Mouse (Mus musculus) kidney, postnatal 0 days (tissue): Measurements from ENCODE around the gene Ptgr1. TPM values are rescaled to one million over a fixed set of nuclear protein-coding genes. Genes with fewer than 3 reads are reported as not detected.

Experiments
- ATAC-seq: fragments of 200-750 bp; cut with Nextera tagmentation; replicated peaks from 2 replicates; pipeline ENCODE4 v1.8.0; 2017; ENCODE audit warnings: low read depth, moderate number of reproducible peaks, moderate TSS enrichment, moderate library complexity; ENCODE audit not compliant: low FRiP score
- DNase-seq: peaks from one replicate; pipeline ENCODE4 v3.0.0-alpha.2; 2016; ENCODE audit warnings: low spot score
- H3K27ac ChIP-seq: fragments of 300-500 bp; sonication (generic); 2 replicates; pipeline ENCODE4 v1.5.1; 2014; ENCODE audit warnings: mild to moderate bottlenecking
- H3K27me3 ChIP-seq: fragments of 300-500 bp; sonication (generic); 2 replicates; pipeline ENCODE4 v1.6.1; 2014; ENCODE audit warnings: low read length, mixed read lengths; ENCODE audit not compliant: insufficient read depth
- H3K36me3 ChIP-seq: fragments of 300-500 bp; sonication (generic); 2 replicates; pipeline ENCODE4 v1.6.1; 2014; ENCODE audit warnings: low read length, mixed read lengths; ENCODE audit not compliant: insufficient read depth
- H3K4me1 ChIP-seq: fragments of 300-500 bp; sonication (generic); replicated peaks from 2 replicates; pipeline ENCODE4 v1.6.1; 2014; ENCODE audit warnings: antibody characterized with exemption, low read length, mixed read lengths; ENCODE audit not compliant: insufficient read depth
- H3K4me2 ChIP-seq: fragments of 300-500 bp; sonication (generic); 2 replicates; pipeline ENCODE4 v1.6.1; 2014; ENCODE audit warnings: mild to moderate bottlenecking, low read length, moderate library complexity, mixed read lengths
- H3K4me3 ChIP-seq: fragments of 300-500 bp; sonication (generic); replicated peaks from 2 replicates; pipeline ENCODE4 v1.5.1; 2014; ENCODE audit warnings: low read depth, low read length
- H3K9ac ChIP-seq: fragments of 300-500 bp; sonication (generic); 2 replicates; pipeline ENCODE4 v1.6.1; 2014; ENCODE audit warnings: low read depth, low read length
- H3K9me3 ChIP-seq: fragments of 300-500 bp; sonication (generic); replicated peaks from 2 replicates; pipeline ENCODE4 v1.6.1; 2016; ENCODE audit warnings: low read length, inconsistent platforms, mixed read lengths
- CTCF ChIP-seq: IDR thresholded peaks from 2 replicates; pipeline ENCODE4 v1.5.1; 2016; ENCODE audit warnings: antibody characterized with exemption, low read depth, mild to moderate bottlenecking, moderate library complexity
- WGBS: fragments of 180-500 bp; shearing (Covaris S2); extraction: QIAGEN DNeasy Blood & Tissue Kit; methylation state at CpG from one replicate; pipeline ENCODE4 v1.1.7; 2014; 5-methylcytosine and 5-hydroxymethylcytosine counted together
- polyA plus RNA-seq: library from polyadenylated mRNA; unstranded; fragments of >200 nt; fragmentation: Nextera tagmentation; extraction: Ambion mirVana; gene quantifications from 2 replicates; pipeline ENCODE4 v1.2.1, GENCODE M21; 2015

Gene Ptgr1
- polyA plus RNA-seq, 1 experiment from 2014 or later, result 20.6 TPM

DNA sequence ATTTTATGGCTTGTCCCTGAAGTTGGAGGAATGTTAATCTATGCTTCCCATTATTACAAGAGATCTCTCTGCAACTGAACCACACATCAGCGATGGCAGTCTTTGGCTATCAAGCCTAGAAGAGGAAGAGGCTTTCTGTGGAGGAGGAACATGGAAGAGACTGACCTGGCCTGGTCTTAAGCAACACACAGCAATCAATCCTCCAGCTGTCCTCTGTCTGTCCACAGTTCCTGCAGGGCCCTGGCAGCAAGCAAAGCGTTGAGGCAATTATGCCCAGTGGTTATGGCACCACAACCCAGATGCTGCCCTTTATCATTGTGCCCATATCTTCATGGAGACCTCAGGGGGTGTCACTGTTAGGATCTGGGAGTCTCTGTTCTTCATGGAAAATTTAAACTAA lies 63.0 kb downstream of the Ptgr1 start:
- DNase-seq (no peak), ATAC-seq (no peak)
- Histone ChIP-seq H3K9me3 (no peaks in the 10 kb centered on the region), H3K4me1 (no peaks in the 10 kb centered on the region), H3K4me3 (no peak overlapping the region), H3K4me2 (no peak overlapping the region), H3K36me3 (no peaks in the 10 kb centered on the region), H3K9ac (no peak overlapping the region), H3K27me3 (no peaks in the 10 kb centered on the region), H3K27ac (no peak overlapping the region)
- TF ChIP-seq CTCF, result no peak
- WGBS, result 79% methylated on average over 2 of the region's 2 CpGs

Other genes with a start within 250 kb of the Ptgr1 start
- not detected in 2 replicates for gene Olfr267, start 199.4 kb downstream of the Ptgr1 start, polyA plus RNA-seq
- gene Ecpas, start 74.4 kb downstream of the Ptgr1 start, polyA plus RNA-seq, result 25.5 and 26.5 TPM in 2 replicates
- gene Zkscan16, start 43.5 kb downstream of the Ptgr1 start, polyA plus RNA-seq, result 0.40 and 0.54 TPM in 2 replicates
- gene Dnajc25, start 7.9 kb upstream of the Ptgr1 start, polyA plus RNA-seq, result 14.0 and 14.1 TPM in 2 replicates
- 18.7 and 23.5 TPM in 2 replicates for gene Gm20503, start 16.1 kb upstream of the Ptgr1 start, polyA plus RNA-seq
- 102 TPM in 2 replicates for gene Gng10, start 48.0 kb upstream of the Ptgr1 start, polyA plus RNA-seq
- gene AI481877, start 151.9 kb upstream of the Ptgr1 start, polyA plus RNA-seq, result not detected in 2 replicates
- 7.4 and 7.6 TPM in 2 replicates for gene Ugcg, start 202.1 kb upstream of the Ptgr1 start, polyA plus RNA-seq